Mouse (Mus musculus) right cerebral cortex, postnatal 4 days (tissue): ENCODE results near the gene Insc.
A peak's percentile ranks its signal among the peaks of the same experiment; 100 is the strongest.
"Not testable (repeated sequence)": the region's sequence is repeated elsewhere in the genome, so short reads cannot be mapped to it uniquely, and the experiment has no call there.

Experiments
- DNase-seq: peaks from one replicate; pipeline ENCODE4 v3.0.0-alpha.2; 2022

Insc gene

GRCm38 (mm10) chr7:114743022-114743780, at the start of gene Insc:
Gene Insc, plus strand, starts transcription at chr7:114743694.
- DNase-seq = no peak

DNA sequence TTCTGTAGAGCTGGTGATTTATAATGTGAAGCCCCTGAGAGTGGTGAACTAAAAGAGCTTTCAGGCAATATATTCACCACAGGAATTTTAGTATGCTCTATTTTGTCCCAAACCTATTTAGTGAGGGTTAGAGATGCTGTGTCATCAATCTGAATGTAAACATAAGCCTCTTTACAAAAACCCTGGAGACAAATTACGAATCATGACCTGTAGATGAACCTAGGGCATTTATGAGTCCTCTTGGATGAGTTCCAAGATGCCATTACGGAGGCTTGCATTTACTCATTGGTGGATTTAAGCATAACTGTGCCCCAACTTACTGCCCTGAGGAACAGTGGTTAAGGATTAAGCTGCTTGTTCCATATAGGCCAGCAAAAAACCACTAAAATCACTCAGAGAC, 42.6 kb upstream of the Insc start:
- DNase-seq = no peak

GRCm38 (mm10) chr7:114706716-114707115, 36.8 kb upstream of the Insc start:
- no peak for DNase-seq

DNA sequence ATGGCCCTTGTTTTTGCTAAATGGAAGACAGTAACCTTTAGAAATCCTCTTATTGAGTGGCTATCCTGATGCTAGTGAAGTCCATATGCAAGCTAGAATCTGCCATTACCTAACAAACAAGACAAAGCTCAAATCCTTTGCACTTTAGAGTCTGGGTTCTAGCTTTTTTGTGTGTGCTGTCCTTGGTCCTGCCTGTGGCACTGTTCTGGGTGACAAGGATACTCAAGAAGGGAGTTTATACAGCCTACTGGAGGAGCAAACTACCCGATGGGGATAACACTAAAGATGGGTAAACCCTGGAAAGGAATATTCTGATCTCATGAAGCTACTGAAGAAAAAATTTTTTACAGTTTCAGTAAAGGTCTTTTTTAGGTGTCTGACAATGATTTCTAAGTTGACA, 36.1 kb upstream of the Insc start:
- DNase-seq = no peak

- no peak for DNase-seq
These were observed 33.1 kb upstream of the Insc start for GRCm38 (mm10) chr7:114710419-114710818.

DNA sequence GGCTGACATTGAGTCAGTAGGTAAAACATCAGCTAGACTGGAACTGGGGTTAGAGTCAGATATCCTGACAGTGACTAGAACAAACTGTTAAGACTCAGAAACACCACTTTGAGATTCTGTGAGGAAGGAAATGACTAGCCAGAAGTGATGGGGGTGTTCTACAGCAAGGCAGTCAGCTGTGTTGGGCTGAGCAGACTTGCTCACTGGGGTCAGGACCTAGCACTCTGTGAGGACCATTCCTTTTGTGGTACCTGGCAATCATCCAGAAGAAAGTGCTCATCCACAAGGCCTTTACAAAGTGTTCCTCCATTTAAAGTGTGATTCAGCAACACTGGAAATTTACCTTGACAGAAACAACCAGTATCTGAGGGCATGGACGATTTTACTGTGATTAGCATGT, 31.0 kb upstream of the Insc start:
- DNase-seq = no peak

- DNase-seq = no peak
These were observed 25.2 kb upstream of the Insc start, which contains the start of gene Calcb for GRCm38 (mm10) chr7:114718300-114718699. Gene Calcb, plus strand, starts transcription at chr7:114718643.

DNA sequence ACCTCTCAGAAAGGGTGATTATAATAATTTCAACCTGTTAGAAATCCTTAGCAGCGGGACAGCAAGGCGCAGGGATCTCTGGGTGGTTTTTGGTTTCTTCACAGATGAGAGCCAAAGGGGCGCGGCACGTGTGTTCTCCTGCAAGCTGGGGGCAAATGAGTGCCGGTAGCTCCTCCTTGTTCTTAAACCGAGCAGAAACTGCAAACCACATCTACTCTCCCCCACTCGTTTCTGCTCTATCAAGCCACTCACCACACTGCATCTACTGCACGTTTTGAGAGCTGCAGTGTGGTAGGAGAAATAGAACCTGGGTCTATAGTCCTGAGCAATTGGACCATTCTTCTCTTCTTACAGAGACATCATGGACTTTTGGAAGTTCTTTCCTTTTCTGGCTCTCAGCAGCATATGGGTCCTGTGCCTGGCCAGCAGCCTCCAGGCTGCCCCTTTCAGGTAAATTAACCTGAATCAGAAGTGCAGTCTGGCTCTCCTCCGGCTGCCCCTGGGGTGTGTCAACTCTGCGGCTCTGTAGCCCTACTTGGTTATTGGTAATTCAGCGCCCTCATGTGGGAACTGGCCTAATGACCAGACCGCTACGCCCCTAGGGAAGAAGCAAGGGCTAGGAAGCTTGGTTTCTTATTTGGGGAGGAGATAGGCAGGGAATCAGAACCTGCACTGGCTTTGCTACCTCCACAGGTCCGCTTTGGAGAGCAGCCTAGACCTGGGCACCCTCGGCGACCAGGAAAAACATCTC, 23.9 kb upstream of the Insc start:
- DNase-seq = no peak

- DNase-seq = not testable (repeated sequence)
These were observed 13.8 kb upstream of the Insc start for GRCm38 (mm10) chr7:114729696-114730095.

DNA sequence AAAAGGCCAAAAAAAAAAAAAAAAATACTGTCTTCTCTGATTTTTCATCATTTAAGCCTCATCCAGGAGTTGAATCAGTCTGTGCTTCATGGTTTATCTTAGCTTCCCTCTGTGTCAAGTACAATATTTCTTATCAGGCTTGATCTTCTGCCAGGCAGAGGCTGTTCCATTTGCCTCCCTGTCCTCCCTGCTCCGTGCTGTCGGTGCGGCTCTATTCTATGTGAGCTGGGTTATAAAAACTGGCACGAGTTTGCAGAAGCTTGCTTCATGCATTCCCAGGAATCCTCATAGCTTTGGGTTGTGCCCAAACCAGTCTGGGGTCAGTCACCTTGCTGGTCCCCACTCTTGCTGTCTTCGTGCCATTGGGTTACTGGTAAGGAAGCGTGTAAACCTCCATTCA, 12.3 kb upstream of the Insc start:
- no peak for DNase-seq

DNA sequence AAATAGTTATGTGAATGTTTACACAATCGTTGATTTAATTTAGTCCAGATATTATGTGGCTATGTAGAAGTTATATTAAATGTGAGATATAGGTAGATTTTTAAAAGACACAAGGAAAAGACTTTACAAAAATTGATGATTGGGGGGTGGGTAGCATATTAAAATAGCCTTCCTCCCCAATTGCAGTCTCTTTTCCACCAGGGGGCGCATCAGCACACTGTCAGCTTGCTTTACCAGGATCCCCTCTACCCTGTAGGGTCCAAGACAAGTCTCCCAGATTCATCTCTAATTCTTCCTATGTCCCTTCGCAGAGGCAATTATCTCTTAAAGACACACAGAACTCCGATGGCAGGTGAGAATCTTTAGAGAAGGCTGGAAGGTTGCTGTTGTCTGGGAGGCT, 11.8 kb upstream of the Insc start:
- not testable (repeated sequence) for DNase-seq

GRCm38 (mm10) chr7:114736256-114736655, 7.2 kb upstream of the Insc start:
- DNase-seq = no peak

DNA sequence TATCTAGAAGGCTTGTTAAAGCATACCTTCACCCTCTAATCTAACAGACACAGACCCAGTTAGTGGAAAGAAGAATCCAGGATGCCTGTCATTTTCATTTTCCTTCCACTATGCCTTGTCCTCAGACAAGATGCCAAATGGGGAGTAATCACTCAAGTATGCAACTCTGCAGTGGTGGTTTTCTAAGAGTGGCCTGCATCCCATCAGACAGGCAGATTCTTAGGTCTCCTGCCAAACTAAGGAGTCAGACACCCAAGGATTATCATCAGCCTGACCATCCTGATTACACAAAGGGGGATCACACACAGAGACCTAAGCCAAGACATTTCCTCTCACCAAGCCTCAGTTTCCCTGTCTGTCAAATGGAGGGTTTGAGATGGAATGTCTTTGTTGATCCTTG, 5.3 kb upstream of the Insc start:
- DNase-seq = no peak

DNA sequence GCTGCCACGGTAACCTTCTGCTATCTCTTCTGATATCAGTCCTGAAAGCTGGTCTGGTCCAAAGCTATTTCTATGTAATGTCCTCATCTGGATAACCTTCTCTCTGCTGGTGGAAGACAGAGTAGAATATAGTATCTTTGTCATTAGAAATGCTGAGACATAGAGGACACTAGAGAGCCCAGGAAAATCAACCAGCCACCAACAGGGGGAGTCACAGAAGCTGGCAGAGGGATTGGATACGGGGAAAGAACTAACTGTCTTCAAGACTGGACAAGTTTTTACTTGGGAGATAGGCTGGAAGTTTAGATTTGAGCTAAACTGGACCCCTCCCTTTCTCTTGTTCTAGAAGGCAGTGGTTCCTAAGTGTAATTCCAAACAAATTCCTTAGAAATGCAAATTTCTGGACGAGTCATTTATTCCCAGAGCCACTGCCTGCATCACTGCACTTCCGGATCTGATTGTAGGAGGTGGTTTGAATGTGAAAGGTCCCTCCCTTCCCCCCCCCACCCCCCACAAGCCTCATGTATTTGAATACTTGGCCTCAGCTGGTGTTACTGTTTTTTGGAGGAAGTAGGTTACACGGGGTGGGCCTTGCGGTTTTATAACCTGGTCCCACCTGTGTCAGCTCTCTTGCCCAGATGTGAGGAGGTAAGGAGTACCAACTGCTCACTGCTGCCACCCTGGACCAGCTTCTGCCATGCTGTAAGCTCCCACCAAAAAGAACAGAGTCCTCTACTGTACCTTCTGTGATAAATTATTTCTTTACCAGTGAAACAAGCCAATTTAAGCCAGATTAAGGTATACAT, 2.9 kb upstream of the Insc start:
- no peak for DNase-seq

DNA sequence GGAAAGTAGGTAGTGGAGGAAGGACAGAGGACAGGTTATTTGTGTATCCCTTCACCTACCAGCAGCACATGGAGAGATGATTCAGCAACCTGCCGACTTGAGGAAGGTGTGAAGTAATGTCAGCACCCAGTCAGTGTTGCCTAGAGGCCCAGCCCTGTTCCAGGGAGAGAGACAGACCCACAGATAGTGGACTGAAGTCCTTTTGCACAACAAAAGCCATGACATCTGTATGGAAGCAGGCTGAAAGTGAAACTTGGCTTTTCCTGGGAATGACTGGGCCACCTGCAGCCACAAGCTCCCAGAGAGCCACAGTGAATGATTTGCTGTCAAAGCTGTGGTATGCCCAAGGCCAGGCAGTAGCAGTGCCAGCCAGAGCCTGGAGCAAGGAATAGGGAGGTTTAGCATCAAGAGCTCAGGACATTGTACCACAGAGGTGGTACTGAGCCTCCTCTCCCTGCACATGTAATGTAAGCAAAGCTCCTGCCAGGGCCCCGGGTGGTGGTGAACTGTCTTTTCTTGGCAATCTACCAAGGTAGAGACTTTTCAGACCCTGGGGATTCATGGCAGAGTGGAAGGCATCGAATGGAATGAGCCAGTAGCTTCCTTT, 1.2 kb downstream of the Insc start:
- no peak for DNase-seq

DNA sequence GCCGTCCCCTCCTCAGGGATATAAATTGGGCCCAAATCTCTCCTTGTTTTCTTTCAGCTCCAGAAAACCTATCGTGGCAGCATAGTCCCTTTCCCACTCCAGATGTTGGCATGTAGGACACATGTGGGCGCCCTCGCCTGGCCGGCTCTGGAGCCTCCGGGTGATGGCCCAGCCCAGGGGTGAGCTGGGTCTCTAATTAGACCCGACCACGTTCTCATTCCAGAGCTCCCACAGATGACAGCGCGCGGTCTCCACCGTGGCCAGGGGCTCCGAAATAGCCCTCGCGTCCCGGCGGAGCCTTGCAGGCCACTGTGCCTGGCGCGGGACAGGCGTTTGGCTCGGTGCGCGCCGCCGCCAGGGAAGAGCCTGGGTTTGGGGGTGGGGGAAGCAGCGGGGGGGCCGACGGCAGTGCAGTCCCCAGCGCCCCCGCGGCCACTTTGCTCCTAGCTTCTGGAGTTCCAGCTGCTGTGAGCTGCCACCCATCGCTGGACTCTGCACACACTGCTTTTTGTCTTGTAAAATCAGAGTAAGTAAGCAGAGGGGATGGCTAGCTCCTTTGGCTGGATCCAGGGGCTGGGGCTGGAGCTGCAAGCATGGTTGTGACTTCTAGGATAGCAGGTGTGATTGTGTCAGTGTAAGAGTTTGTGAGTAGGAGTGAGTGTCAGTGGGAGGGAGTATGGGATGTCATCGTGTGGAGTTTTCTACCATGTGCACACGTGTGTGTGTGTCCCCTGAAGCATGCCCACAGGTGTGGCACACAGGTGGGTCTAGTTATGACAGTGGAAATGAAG, 2.2 kb downstream of the Insc start:
- DNase-seq = peak; percentile 5

GRCm38 (mm10) chr7:114747596-114747995, 4.1 kb downstream of the Insc start:
- no peak for DNase-seq

- DNase-seq = no peak
These were observed 4.7 kb downstream of the Insc start for GRCm38 (mm10) chr7:114748239-114748638.

DNA sequence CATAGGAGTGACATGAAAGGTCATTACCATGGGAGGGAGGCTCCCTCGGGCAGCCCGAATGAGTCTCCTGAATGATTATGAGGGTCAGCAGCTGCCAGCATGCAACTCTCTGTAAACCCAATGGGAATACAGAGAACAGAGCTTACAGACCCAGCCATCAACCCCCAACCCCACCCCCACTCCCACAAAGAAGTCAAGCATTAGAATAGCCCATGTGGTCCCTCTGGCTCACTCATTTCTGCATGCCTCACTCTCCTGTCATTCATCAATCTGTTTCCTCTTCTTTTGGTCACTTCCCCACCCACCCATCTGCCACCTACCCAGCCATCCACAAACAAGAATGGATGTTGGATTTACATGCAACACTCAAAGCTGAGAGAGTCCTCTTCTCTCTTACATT, 10.0 kb downstream of the Insc start:
- DNase-seq = no peak

DNA sequence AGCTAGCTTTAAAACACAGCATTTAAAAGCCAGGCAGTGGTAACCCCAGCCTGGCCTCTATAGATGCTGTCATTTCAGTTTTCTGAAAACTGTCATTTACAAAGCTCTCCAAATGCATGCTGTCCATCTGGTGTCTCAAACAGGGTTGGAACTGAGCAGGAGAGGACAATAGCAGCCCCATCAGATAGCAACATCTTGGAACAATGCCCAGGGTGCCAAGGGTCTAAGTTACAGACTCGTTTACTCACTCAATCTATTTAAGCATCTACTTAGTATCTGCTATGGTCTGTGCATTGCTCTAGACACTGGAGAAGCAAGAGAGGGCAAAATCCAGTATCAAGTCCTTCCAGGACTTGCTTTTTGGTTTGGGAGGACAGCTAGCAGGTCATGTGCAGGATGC, 10.7 kb downstream of the Insc start:
- no peak for DNase-seq

- DNase-seq = no peak
These were observed 11.1 kb downstream of the Insc start for GRCm38 (mm10) chr7:114754626-114755025.

- DNase-seq = no peak
These were observed 19.2 kb downstream of the Insc start for GRCm38 (mm10) chr7:114762660-114763059.
